Mouse (Mus musculus) thymus, postnatal 14 days (tissue): Measurements from ENCODE around the gene Efna3.

ENCODE experiments used
- DNase-seq: peaks from one replicate; pipeline ENCODE4 v3.0.0; 2021

The Efna3 gene

GRCm38 (mm10) chr3:89322514-89323165 lies at the start of gene Efna3:
TSS of gene Efna3 (minus strand) at chr3:89322965.
- DNase-seq = peak; percentile 76

- no peak for DNase-seq
These were observed 44.6 kb upstream of the Efna3 start for GRCm38 (mm10) chr3:89367338-89367737.

GRCm38 (mm10) chr3:89365486-89366414 lies 43.0 kb upstream of the Efna3 start:
- DNase-seq = no peak

- DNase-seq = no peak
These were observed 42.4 kb upstream of the Efna3 start, which contains the start of gene Dcst1 for GRCm38 (mm10) chr3:89365153-89365485. TSS of gene Dcst1 (minus strand) at chr3:89365253.

- DNase-seq = no peak
These were observed 41.9 kb upstream of the Efna3 start for GRCm38 (mm10) chr3:89364631-89365030.

- no peak for DNase-seq
These were observed 38.9 kb upstream of the Efna3 start, which contains the start of gene Dcst2 for GRCm38 (mm10) chr3:89361675-89362074. TSS of gene Dcst2 (plus strand) at chr3:89361975.

- no peak for DNase-seq
These were observed 37.5 kb upstream of the Efna3 start for GRCm38 (mm10) chr3:89360237-89360636.

- no peak for DNase-seq
These were observed 36.9 kb upstream of the Efna3 start for GRCm38 (mm10) chr3:89359630-89360029.

- no peak for DNase-seq
These were observed 33.3 kb upstream of the Efna3 start for GRCm38 (mm10) chr3:89356029-89356428.

GRCm38 (mm10) chr3:89355512-89355902 lies 32.7 kb upstream of the Efna3 start:
- DNase-seq = no peak

GRCm38 (mm10) chr3:89354816-89355511 lies 32.2 kb upstream of the Efna3 start:
- DNase-seq = peak; percentile 85

GRCm38 (mm10) chr3:89351271-89351670 lies 28.5 kb upstream of the Efna3 start:
- DNase-seq = no peak

GRCm38 (mm10) chr3:89349869-89350501 lies 27.2 kb upstream of the Efna3 start, which contains the start of gene Adam15:
TSS of gene Adam15 (minus strand) at chr3:89349996.
- DNase-seq = peak; percentile 89

- DNase-seq = peak; percentile 14
These were observed 26.4 kb upstream of the Efna3 start for GRCm38 (mm10) chr3:89348911-89349868.

- DNase-seq = no peak
These were observed 25.2 kb upstream of the Efna3 start for GRCm38 (mm10) chr3:89347916-89348315.

GRCm38 (mm10) chr3:89346815-89347540 lies 24.2 kb upstream of the Efna3 start:
- DNase-seq = no peak

GRCm38 (mm10) chr3:89343279-89343678 lies 20.5 kb upstream of the Efna3 start:
- no peak for DNase-seq

GRCm38 (mm10) chr3:89341794-89342193 lies 19.0 kb upstream of the Efna3 start:
- DNase-seq = no peak

GRCm38 (mm10) chr3:89340465-89340864 lies 17.7 kb upstream of the Efna3 start:
- peak; percentile 80 for DNase-seq

GRCm38 (mm10) chr3:89339416-89339815 lies 16.7 kb upstream of the Efna3 start:
- peak; percentile 71 for DNase-seq
